Mouse (Mus musculus) heart, embryonic 10.5 days (tissue): ENCODE measurements at regions not wholly inside any gene's neighbourhood (a gene's known extent, or its start where the extent isn't known, plus 50 kb on each side); places are given as distances from the start of the nearest gene placed in this dataset.
"Not testable (repeated sequence)": the region's sequence is repeated elsewhere in the genome, so short reads cannot be mapped to it uniquely, and the experiment has no call there.

Experiments
- DNase-seq: peaks from one replicate; pipeline ENCODE4 v3.0.0-alpha.2; 2017; ENCODE audit warnings: low spot score
- H3K27ac ChIP-seq: fragments of 300-500 bp; sonication (generic); 2 replicates; pipeline ENCODE4 v1.5.1; 2016; ENCODE audit warnings: mild to moderate bottlenecking
- H3K27me3 ChIP-seq: fragments of 300-500 bp; sonication (generic); 2 replicates; pipeline ENCODE4 v1.6.1; 2016; ENCODE audit warnings: mild to moderate bottlenecking; ENCODE audit not compliant: poor library complexity, insufficient read depth, severe bottlenecking
- H3K36me3 ChIP-seq: fragments of 300-500 bp; sonication (generic); 2 replicates; pipeline ENCODE4 v1.6.1; 2016; ENCODE audit warnings: mild to moderate bottlenecking, moderate library complexity
- H3K4me1 ChIP-seq: fragments of 300-500 bp; sonication (generic); 2 replicates; pipeline ENCODE4 v1.6.1; 2016; ENCODE audit warnings: mild to moderate bottlenecking
- H3K4me3 ChIP-seq: fragments of 300-500 bp; sonication (generic); 2 replicates; pipeline ENCODE4 v1.5.1; 2016; ENCODE audit warnings: mild to moderate bottlenecking, moderate library complexity
- H3K9me3 ChIP-seq: fragments of 300-500 bp; sonication (generic); 2 replicates; pipeline ENCODE4 v1.6.1; 2016; ENCODE audit warnings: mild to moderate bottlenecking, moderate library complexity
- WGBS: fragments of 180-500 bp; shearing (Covaris S2); methylation state at CpG from one replicate; pipeline ENCODE4 v1.1.7; 2016; 5-methylcytosine and 5-hydroxymethylcytosine counted together

GRCm38 (mm10) chr16:77760479-77760878, 158.6 kb upstream of the Gm11146 start:
- WGBS, result 87% methylated on average over 4 of the region's 4 CpGs
- H3K4me3 ChIP-seq, result no peak overlapping the region
- H3K4me1 ChIP-seq, result no peaks in the 10 kb centered on the region
- H3K9me3 ChIP-seq, result no peaks in the 10 kb centered on the region
- no peak overlapping the region for H3K27ac ChIP-seq
- no peaks in the 10 kb centered on the region for H3K36me3 ChIP-seq
- H3K27me3 ChIP-seq, result no peaks in the 10 kb centered on the region
- DNase-seq, result no peak

DNA sequence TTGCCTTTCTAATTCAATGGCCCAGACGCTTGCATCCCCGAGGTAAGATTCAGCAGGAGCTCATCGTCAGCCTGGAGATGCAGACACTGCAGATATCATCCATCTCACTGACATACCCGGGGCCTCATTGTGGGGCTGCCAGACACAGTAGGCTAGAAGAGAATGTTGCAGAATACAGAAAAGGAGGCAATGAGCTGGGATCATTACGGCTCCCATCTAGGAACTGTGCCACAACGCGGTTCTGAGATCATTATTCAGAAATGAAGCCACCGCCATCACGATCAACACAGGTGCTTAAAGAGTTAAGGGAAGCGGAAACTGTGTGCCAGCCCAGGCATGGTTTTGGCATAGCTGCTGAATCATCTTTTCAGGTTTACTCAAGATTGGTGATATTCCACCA, 158.1 kb upstream of the Gm11146 start:
- H3K4me1 ChIP-seq, result no peaks in the 10 kb centered on the region
- no peak overlapping the region for H3K4me3 ChIP-seq
- 74% methylated on average over 10 of the region's 10 CpGs for WGBS
- no peaks in the 10 kb centered on the region for H3K36me3 ChIP-seq
- no peak for DNase-seq
- H3K9me3 ChIP-seq, result no peaks in the 10 kb centered on the region
- H3K27ac ChIP-seq, result no peak overlapping the region
- no peaks in the 10 kb centered on the region for H3K27me3 ChIP-seq

DNA sequence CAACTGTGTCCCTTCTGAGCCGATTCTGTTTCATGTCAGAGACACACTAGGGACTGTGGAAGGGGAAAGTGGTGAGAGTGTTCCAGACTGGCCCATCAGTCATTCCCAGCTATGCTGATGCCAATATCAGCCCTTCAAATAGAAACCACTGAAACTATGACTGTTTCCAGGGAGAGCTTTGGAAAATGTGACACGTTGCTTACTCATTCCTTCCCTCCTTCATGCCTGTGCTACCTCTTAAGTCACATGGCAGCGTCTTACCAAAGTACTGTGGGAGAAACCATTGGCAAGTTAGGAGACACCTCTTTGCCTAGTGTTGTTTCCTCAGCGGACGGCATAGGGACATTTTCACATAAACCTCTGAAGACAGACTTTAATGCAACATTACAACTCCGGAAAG, 153.0 kb upstream of the Gm11146 start:
- WGBS, result 62% methylated on average over 6 of the region's 6 CpGs
- Histone ChIP-seq H3K27me3 (no peaks in the 10 kb centered on the region), H3K4me1 (no peaks in the 10 kb centered on the region), H3K27ac (no peak overlapping the region), H3K4me3 (no peak overlapping the region), H3K9me3 (no peaks in the 10 kb centered on the region), H3K36me3 (no peaks in the 10 kb centered on the region)
- DNase-seq, result no peak

DNA sequence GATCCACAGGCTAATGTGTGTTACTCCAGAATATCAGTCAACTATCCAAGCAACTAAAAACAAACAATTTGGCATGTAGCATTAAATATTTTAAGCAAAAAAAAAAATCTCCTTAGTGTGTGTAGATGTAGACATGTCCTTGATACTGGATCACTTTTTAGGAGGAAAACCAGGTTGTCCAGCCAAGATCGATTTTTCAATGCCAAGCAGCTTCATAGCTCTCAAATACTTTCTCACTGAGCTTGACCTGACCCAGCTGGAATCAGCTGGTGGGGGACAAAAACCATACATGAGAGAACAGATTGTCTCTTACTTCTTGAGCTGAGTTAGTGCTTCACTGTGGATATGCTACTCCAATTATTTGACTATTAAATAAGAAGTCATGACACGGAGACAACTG, 147.6 kb upstream of the Gm11146 start:
- no peak overlapping the region for H3K27ac ChIP-seq
- no peak overlapping the region for H3K4me3 ChIP-seq
- no peaks in the 10 kb centered on the region for H3K4me1 ChIP-seq
- 85% methylated on average over 2 of the region's 2 CpGs for WGBS
- no peak for DNase-seq
- H3K27me3 ChIP-seq, result no peaks in the 10 kb centered on the region
- no peaks in the 10 kb centered on the region for H3K9me3 ChIP-seq
- H3K36me3 ChIP-seq, result no peaks in the 10 kb centered on the region

DNA sequence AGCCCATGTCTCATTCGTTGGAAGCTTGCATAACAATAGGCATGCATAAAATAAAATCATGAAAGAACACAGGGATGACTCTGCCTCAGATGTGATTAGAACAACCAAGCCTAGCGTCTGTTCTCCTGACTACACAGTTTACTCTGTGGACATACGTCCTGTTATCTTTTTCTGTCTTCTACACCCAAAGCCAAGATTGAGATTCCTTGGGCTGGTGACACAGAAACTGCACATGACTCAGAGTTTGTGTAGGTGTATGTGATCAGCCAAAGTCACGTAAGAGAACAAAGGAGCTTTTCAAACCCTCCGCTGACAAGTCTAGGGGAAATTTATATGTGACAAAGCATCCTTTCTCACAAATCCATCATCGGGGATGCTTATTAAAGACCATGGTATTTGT, 141.9 kb upstream of the Gm11146 start:
- no peaks in the 10 kb centered on the region for H3K4me1 ChIP-seq
- no peaks in the 10 kb centered on the region for H3K27me3 ChIP-seq
- WGBS, result 78% methylated on average over 6 of the region's 6 CpGs
- no peak overlapping the region for H3K27ac ChIP-seq
- H3K9me3 ChIP-seq, result no peaks in the 10 kb centered on the region
- DNase-seq, result no peak
- no peak overlapping the region for H3K4me3 ChIP-seq
- no peaks in the 10 kb centered on the region for H3K36me3 ChIP-seq

GRCm38 (mm10) chr16:77738821-77739220, 136.9 kb upstream of the Gm11146 start:
- WGBS, result 83% methylated on average over 1 of the region's 1 CpGs
- no peak for DNase-seq
- Histone ChIP-seq H3K4me1 (no peaks in the 10 kb centered on the region), H3K9me3 (no peaks in the 10 kb centered on the region), H3K4me3 (no peak overlapping the region), H3K36me3 (no peaks in the 10 kb centered on the region), H3K27me3 (no peaks in the 10 kb centered on the region), H3K27ac (no peak overlapping the region)

GRCm38 (mm10) chr16:77719377-77719776, 117.5 kb upstream of the Gm11146 start:
- Histone ChIP-seq H3K27me3 (no peaks in the 10 kb centered on the region), H3K4me1 (no peaks in the 10 kb centered on the region), H3K36me3 (no peaks in the 10 kb centered on the region), H3K27ac (no peak overlapping the region), H3K4me3 (no peak overlapping the region), H3K9me3 (peaks cover 7% of the 10 kb centered on the region)
- 84% methylated on average over 2 of the region's 2 CpGs for WGBS
- no peak for DNase-seq

GRCm38 (mm10) chr16:77717766-77718165, 115.9 kb upstream of the Gm11146 start:
- 86% methylated on average over 3 of the region's 3 CpGs for whole genome bisulfite sequencing
- H3K4me3 ChIP-seq, H3K9me3 ChIP-seq, H3K4me1 ChIP-seq, DNase-seq, H3K36me3 ChIP-seq, H3K27me3 ChIP-seq, H3K27ac ChIP-seq: not testable (repeated sequence)

DNA sequence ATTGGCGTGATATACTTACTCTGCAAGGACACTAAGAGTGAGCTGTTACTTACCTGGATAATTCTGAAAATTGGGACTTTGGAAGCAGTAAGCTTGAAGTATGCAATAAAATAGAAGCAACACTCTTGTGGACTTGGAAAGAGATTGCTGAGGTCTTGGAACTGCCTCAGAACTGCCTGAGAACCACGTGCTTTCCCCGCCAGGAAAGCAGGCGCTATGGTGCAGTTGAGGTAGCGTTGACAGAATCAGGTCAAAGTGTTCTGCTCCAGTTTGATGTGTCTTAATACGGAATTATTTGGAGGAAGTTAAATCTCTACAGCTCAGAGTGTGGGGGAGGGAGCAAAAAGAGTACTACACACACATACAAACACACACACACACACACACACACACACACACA, 102.8 kb upstream of the Gm11146 start:
- Histone ChIP-seq H3K9me3 (no peaks in the 10 kb centered on the region), H3K4me1 (no peaks in the 10 kb centered on the region), H3K4me3 (no peak overlapping the region), H3K27me3 (no peaks in the 10 kb centered on the region), H3K36me3 (no peaks in the 10 kb centered on the region), H3K27ac (no peak overlapping the region)
- 83% methylated on average over 6 of the region's 6 CpGs for WGBS
- DNase-seq, result no peak

- Histone ChIP-seq H3K27me3 (no peaks in the 10 kb centered on the region), H3K36me3 (no peaks in the 10 kb centered on the region), H3K27ac (no peak overlapping the region), H3K9me3 (no peaks in the 10 kb centered on the region), H3K4me3 (no peak overlapping the region), H3K4me1 (no peaks in the 10 kb centered on the region)
- no peak for DNase-seq
- WGBS, result 76% methylated on average over 1 of the region's 1 CpGs
These were observed 93.5 kb upstream of the Gm11146 start for GRCm38 (mm10) chr16:77695443-77695842.

GRCm38 (mm10) chr16:77687056-77687839, 85.4 kb upstream of the Gm11146 start:
- H3K27me3 ChIP-seq, result no peaks in the 10 kb centered on the region
- 83% methylated on average over 4 of the region's 4 CpGs for WGBS
- no peaks in the 10 kb centered on the region for H3K9me3 ChIP-seq
- H3K4me3 ChIP-seq, result no peak overlapping the region
- H3K36me3 ChIP-seq, result no peaks in the 10 kb centered on the region
- no peaks in the 10 kb centered on the region for H3K4me1 ChIP-seq
- DNase-seq, result no peak
- no peak overlapping the region for H3K27ac ChIP-seq

DNA sequence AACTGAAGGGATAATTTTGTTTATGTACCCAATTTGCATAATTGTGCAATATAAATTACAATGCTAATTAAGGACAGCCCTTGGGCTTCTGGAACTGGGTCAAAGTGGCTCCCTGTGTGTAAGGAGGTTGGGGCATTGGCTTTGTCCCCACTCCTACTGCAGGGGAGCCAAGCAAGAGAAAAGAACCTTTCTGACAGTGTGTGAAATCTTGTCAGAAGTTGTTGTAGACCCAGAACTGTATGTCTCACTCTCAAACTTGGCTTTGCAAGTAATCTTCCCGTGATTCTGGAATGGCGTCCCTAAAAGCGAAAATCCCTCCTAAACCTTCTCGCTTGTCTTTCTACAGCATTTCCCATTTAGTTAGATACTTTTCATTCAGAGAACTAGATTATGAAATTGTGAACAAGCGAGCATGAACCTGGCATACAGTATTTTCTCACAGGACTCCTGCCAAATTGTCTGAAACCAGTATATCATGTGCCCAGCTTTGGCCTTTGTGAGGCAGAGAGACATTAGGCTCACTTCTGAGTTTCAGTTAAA, 83.8 kb upstream of the Gm11146 start:
- no peak for DNase-seq
- Histone ChIP-seq H3K27ac (no peak overlapping the region), H3K36me3 (no peaks in the 10 kb centered on the region), H3K4me1 (no peaks in the 10 kb centered on the region), H3K27me3 (no peaks in the 10 kb centered on the region), H3K4me3 (no peak overlapping the region), H3K9me3 (no peaks in the 10 kb centered on the region)
- 91% methylated on average over 5 of the region's 5 CpGs for WGBS

GRCm38 (mm10) chr16:77684521-77684920, 82.6 kb upstream of the Gm11146 start:
- whole genome bisulfite sequencing, result 58% methylated on average over 2 of the region's 2 CpGs
- no peaks in the 10 kb centered on the region for H3K9me3 ChIP-seq
- no peak for DNase-seq
- no peaks in the 10 kb centered on the region for H3K4me1 ChIP-seq
- H3K27ac ChIP-seq, result no peak overlapping the region
- no peaks in the 10 kb centered on the region for H3K36me3 ChIP-seq
- H3K4me3 ChIP-seq, result no peak overlapping the region
- H3K27me3 ChIP-seq, result no peaks in the 10 kb centered on the region

DNA sequence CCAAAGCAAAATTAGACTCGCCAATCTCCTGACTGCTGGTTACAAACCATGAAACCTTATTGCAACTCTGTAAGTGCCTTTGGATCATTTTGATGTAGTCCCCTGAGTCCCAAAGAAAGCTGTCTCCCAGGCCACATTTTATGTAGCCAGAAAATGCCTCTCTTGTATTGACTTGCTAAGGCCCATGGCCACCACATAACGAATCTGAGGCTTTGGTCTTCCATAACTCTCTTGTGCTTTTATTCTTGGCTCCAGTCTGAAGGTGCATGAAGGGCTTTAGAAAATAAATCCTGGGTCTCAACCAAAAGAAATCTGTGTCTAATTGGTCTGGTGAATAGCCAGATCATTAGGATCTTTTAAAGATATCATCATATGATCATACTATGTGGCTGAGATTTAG, 77.3 kb upstream of the Gm11146 start:
- DNase-seq, result no peak
- no peak overlapping the region for H3K4me3 ChIP-seq
- no peak overlapping the region for H3K27ac ChIP-seq
- no peaks in the 10 kb centered on the region for H3K36me3 ChIP-seq
- H3K9me3 ChIP-seq, result no peaks in the 10 kb centered on the region
- no peaks in the 10 kb centered on the region for H3K4me1 ChIP-seq
- H3K27me3 ChIP-seq, result no peaks in the 10 kb centered on the region
- 86% methylated on average over 2 of the region's 2 CpGs for WGBS
